Mouse (Mus musculus): ENCODE data around the gene Ptprm. TPM values are rescaled to one million over a fixed set of nuclear protein-coding genes. Genes with fewer than 3 reads are reported as not detected.

Ptprm gene
- polyA plus RNA-seq, 1 experiment from 2014 or later, result 12.6 TPM

DNA sequence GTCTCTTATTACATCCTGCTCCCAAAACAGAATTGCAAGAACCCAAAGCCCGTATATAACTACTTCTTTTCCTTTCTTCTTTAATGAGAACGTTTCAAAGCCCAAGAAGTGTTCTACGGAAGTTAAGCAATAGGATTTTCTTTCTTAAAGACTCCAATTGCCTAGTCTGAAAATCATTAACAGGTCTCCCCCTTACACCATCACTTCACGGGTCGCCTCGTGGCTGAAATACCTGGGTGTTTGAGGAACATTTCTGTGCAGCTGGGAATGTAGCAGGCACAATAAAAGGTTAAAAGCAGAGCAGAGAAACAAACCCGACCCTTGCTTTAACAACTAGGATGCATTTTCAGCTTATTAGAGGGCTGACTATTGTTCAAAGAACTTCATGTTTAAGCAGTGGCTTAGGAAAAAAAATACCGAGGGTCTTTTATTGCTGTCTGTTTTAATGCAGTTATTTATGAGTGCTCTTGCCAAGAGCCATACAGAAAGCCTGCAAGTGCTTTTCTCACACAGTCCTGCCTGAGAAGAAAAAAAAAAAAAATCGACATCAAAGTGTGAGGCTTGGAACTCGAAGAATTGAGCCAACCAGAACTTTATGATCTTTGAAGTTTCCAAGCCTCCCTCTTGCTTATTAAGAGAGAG lies 657.6 kb downstream of the Ptprm start:
- Histone ChIP-seq H3K4me1 (replicated peaks) (peaks cover 57% of the 10 kb centered on the region), H3K9me3 (no peaks in the 10 kb centered on the region), H3K27me3 (0 out of 2 replicates have a peak, but pooled peaks cover 5% of the 10 kb centered on the region), H3K4me3 (replicated peaks) (no peak overlapping the region), H3K4me2 (peak overlapping the region; percentile 40), H3K27ac (peak overlapping the region; percentile 85), H3K36me3 (no peaks in the 10 kb centered on the region), H3K9ac (replicated peaks) (no peak overlapping the region)
- no peak for ATAC-seq (ENCODE audit: insufficient number of reproducible peaks, insufficient read depth, low FRiP score, low TSS enrichment, low read depth)
- WGBS, result 5% methylated on average over 10 of the region's 10 CpGs

DNA sequence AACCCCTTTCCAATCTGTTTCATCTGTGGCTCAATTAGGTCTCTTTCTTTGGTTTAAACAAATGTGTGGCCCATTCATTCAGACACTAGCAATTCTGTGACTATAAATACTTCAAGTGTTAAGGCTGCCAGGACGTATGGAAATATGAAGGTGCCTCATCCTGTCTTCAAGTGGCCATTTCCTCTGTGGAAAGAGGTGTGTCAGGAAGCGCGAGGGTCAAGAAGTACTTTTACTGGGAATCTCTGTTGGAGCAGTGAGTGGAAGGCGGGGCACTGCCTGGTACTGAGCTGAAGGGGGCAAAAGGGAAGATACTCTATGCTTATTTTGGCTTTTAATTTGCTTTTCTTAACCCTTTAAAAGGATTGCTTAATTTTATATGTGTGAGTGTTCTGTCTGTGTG lies 659.9 kb downstream of the Ptprm start:
- Histone ChIP-seq H3K9me3 (no peaks in the 10 kb centered on the region), H3K4me1 (replicated peaks) (peaks cover 54% of the 10 kb centered on the region), H3K4me2 (no peak overlapping the region), H3K27ac (no peak overlapping the region; the same call in 1 of the 2 replicates), H3K36me3 (no peaks in the 10 kb centered on the region), H3K27me3 (0 out of 2 replicates have a peak, but pooled peaks cover 5% of the 10 kb centered on the region), H3K4me3 (replicated peaks) (no peak overlapping the region), H3K9ac (replicated peaks) (no peak overlapping the region)
- WGBS, result 43% methylated on average over 4 of the region's 4 CpGs
- no peak for ATAC-seq (ENCODE audit: insufficient number of reproducible peaks, insufficient read depth, low FRiP score, low TSS enrichment, low read depth)

DNA sequence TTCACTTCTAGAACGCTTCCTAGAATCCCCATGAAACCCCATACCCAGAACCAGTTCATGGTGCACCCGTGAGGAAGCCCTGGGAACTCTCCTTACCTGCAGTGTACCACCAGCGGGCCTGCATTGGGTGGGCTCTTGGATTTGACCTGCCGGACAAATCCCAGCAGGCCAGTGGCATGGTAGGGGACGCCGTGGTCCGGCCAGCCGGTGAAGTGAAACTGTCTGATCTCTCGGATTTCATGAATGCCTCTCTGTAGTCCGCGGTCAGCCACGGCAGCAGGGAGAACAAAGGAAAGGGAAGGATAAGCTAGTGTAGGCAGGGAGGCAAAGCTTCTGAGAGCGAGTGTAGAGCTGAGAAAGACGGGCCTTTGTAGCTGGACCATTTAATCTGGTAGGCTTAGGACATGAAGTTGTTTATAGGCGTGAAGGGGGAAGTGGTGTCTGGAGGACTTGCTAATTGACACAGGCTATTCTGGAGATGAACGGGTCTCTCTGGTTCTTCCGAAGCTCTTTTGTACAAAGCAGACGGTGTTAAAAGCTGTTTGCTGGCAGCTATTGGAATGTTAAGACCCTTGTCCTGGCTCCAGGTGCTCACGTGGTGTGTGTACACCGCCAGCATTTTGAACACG lies 660.5 kb downstream of the Ptprm start:
- H3K27me3 ChIP-seq, result 0 out of 2 replicates have a peak, but pooled peaks cover 5% of the 10 kb centered on the region
- no peaks in the 10 kb centered on the region for H3K36me3 ChIP-seq
- no peaks in the 10 kb centered on the region for H3K9me3 ChIP-seq
- 32% methylated on average over 21 of the region's 21 CpGs for WGBS
- H3K4me2 ChIP-seq, result peak overlapping the region; percentile 30
- H3K27ac ChIP-seq, result no peak overlapping the region; the same call in 1 of the 2 replicates
- no peak overlapping the region for H3K4me3 ChIP-seq (replicated peaks)
- peak; percentile 38; the same call in 1 of the 2 replicates for ATAC-seq (ENCODE audit: insufficient number of reproducible peaks, insufficient read depth, low FRiP score, low TSS enrichment, low read depth)
- peaks cover 54% of the 10 kb centered on the region for H3K4me1 ChIP-seq (replicated peaks)
- H3K9ac ChIP-seq (replicated peaks), result 0 out of 2 replicates have a peak overlapping the region, but pooled peaks have one; percentile 38

DNA sequence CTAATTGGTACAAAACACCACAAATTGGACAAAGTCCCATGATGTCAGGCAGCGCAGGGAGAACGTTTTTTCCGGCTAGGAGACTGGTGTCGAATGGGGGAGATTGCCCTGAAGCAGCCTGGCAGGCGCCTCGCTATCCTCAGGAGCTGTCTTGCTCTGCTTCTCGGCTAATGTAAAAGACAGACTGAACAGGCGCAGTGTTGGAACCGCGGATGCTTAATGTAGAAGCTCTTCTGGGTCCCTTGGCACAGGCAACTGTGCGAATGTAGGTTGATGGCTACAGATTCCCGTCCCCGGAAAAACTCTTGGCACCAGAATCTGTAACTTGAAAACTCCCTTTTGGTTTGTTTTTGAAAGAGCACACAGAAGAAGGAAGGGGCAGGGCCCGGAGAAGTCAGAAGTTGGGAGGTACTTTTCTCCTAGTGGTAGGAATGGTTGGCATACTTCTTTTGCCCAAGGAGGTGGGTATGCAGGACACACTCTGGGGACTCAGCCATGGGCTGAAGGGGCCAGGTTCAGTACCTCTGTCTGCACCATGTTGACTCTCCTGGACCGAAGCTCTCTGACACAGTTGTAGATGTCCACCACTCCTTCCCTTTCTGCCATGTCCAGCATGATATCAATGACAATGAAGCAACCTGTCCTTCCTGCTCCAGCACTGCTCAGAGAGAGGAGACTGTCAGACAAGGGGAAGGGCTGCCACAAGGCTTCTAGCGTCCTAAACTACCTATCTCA lies 661.1 kb downstream of the Ptprm start:
- Histone ChIP-seq H3K4me3 (replicated peaks) (no peak overlapping the region), H3K36me3 (no peaks in the 10 kb centered on the region), H3K27ac (no peak overlapping the region), H3K4me1 (replicated peaks) (peaks cover 54% of the 10 kb centered on the region), H3K4me2 (peak overlapping the region; percentile 30; the same call in 1 of the 2 replicates), H3K9me3 (no peaks in the 10 kb centered on the region), H3K27me3 (0 out of 2 replicates have a peak, but pooled peaks cover 5% of the 10 kb centered on the region), H3K9ac (replicated peaks) (no peak overlapping the region)
- ATAC-seq (ENCODE audit: insufficient number of reproducible peaks, insufficient read depth, low FRiP score, low TSS enrichment, low read depth), result no peak
- WGBS, result 88% methylated on average over 16 of the region's 16 CpGs

DNA sequence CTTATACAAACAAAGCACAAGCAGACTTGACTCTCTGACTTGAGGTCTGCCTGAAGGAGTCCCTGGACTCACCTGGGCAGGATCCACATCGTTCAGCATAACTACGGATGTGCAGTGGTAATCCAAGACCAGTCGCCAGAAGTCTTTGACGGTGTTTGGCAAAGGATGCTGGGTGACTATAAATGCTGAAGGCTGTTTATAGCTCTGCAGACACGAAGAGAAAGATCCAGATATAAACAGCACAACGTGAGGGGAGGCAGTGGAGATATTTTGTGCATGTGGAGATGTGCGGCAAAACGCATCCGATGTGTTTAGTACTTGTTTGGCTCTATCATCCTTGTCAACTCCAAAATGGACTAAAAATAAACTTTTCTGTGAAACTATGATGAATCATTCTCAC lies 666.1 kb downstream of the Ptprm start:
- Histone ChIP-seq H3K36me3 (no peaks in the 10 kb centered on the region), H3K9me3 (no peaks in the 10 kb centered on the region), H3K9ac (replicated peaks) (no peak overlapping the region), H3K27me3 (0 out of 2 replicates have a peak, but pooled peaks cover 3% of the 10 kb centered on the region), H3K4me1 (replicated peaks) (peaks cover 20% of the 10 kb centered on the region), H3K4me3 (replicated peaks) (no peak overlapping the region), H3K27ac (no peak overlapping the region), H3K4me2 (no peak overlapping the region)
- ATAC-seq (ENCODE audit: insufficient number of reproducible peaks, insufficient read depth, low FRiP score, low TSS enrichment, low read depth), result no peak
- 80% methylated on average over 9 of the region's 9 CpGs for WGBS

DNA sequence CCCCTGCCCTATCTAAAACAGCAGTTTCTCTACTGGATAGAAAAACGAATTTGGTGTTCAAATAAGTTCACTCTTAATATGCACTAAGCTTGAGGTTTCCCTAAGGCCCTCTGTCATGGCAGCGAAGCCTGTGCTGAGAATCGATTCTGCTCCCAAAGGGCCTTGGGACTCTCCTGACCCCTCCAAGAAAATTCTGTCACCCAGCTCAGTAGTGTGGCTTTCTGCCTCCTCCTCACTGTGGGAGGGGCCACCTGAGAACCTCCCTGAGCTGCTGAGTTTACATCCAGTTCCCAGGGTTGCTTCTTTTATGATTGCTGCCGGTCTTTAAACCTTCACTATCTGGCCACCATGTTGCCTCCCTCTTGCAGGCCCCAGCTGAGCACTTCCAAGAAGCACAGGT lies 666.7 kb downstream of the Ptprm start:
- no peak overlapping the region for H3K4me3 ChIP-seq (replicated peaks)
- peaks cover 21% of the 10 kb centered on the region for H3K4me1 ChIP-seq (replicated peaks)
- no peaks in the 10 kb centered on the region for H3K36me3 ChIP-seq
- 75% methylated on average over 4 of the region's 4 CpGs for WGBS
- no peak overlapping the region for H3K4me2 ChIP-seq
- no peak overlapping the region for H3K27ac ChIP-seq
- 0 out of 2 replicates have a peak, but pooled peaks cover 3% of the 10 kb centered on the region for H3K27me3 ChIP-seq
- H3K9me3 ChIP-seq, result no peaks in the 10 kb centered on the region
- no peak for ATAC-seq (ENCODE audit: insufficient number of reproducible peaks, insufficient read depth, low FRiP score, low TSS enrichment, low read depth)
- no peak overlapping the region for H3K9ac ChIP-seq (replicated peaks)

DNA sequence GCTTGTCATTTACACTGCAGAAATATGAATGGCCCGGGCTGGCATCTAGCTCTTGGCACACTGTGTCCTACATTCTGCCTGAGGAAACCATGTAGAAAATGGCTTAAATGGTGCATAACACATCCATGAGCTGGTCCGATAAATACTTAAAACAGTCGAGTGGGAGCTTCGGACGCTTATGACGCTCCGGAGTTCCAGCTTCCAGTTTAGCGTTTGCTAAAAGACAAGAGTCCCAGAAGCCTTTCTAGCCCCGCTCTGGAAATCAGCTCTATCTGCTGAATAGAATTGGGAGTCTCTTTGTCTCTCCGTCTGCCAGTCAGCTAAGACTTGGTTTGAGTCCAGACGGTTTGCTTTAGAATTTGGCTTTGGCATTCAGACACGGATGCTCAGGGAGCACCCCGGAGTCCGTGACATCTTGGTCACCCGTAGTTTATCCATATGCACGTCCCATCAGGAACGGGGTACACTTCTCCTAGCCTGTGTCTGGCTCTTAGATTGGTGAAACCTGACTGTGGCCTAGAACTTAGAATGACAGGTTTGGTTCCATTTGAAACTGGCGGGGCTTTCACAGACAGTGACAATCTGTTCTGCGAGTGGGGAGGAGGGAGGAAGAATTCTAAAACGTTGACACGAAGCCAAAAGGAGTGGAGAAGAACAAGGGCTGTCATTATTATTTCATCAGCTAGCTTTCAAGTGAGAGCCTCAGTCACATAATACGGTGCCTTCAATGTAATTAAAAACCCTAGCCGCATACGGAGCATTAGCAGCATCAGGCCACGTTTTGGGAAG lies 667.4 kb downstream of the Ptprm start:
- no peak overlapping the region for H3K4me3 ChIP-seq (replicated peaks)
- no peak for ATAC-seq (ENCODE audit: insufficient number of reproducible peaks, insufficient read depth, low FRiP score, low TSS enrichment, low read depth)
- H3K36me3 ChIP-seq, result no peaks in the 10 kb centered on the region
- WGBS, result 89% methylated on average over 25 of the region's 25 CpGs
- H3K9me3 ChIP-seq, result no peaks in the 10 kb centered on the region
- peaks cover 23% of the 10 kb centered on the region for H3K4me1 ChIP-seq (replicated peaks)
- H3K9ac ChIP-seq (replicated peaks), result no peak overlapping the region
- 0 out of 2 replicates have a peak, but pooled peaks cover 3% of the 10 kb centered on the region for H3K27me3 ChIP-seq
- no peak overlapping the region for H3K4me2 ChIP-seq
- no peak overlapping the region for H3K27ac ChIP-seq

DNA sequence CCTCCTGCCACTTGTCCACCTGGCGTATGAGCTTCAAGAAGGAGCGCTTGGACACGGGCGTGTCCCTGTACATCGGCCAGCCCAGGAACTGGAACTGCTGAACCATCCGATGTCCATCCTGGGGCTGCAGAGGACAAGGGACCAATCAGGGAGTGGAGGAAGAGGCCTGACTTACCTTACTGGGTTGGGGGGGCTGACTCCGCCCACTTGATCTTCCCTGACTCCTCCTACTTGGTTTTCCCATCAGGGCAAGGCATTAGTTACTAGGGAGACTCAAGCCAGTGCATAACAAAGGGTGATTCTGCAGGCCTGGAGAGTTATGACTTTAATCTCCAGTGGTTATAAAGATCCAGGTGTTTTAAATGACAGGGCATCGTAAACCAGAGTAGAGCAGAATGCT lies 670.8 kb downstream of the Ptprm start:
- peak; percentile 54; the same call in 1 of the 2 replicates for ATAC-seq (ENCODE audit: insufficient number of reproducible peaks, insufficient read depth, low FRiP score, low TSS enrichment, low read depth)
- WGBS, result 57% methylated on average over 8 of the region's 8 CpGs
- no peak overlapping the region for H3K27ac ChIP-seq
- H3K27me3 ChIP-seq, result peaks cover 8% of the 10 kb centered on the region; the same call in 1 of the 2 replicates
- peaks cover 23% of the 10 kb centered on the region for H3K4me1 ChIP-seq (replicated peaks)
- no peak overlapping the region for H3K4me3 ChIP-seq (replicated peaks)
- H3K9me3 ChIP-seq, result no peaks in the 10 kb centered on the region
- no peak overlapping the region for H3K9ac ChIP-seq (replicated peaks)
- no peak overlapping the region for H3K4me2 ChIP-seq
- H3K36me3 ChIP-seq, result no peaks in the 10 kb centered on the region

DNA sequence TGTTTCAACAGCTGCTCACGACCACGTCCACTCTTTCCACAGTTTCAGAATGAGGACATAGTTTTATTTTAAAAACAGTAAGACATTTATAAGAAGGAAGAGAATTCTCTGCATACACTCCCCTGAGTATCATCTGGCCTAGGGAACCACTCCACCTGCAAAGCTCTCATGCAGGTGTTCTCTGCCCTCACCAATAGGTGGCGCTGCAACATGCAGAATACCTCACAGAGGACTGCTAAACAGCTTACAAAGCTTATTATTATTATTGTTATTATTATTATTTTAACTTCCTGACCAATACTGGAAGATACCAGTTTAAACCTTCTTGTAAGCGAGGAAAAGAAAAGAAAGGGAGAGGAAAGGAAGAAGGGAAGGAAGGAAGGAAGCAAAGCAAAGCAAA lies 673.6 kb downstream of the Ptprm start:
- Histone ChIP-seq H3K27me3 (peaks cover 8% of the 10 kb centered on the region; the same call in 1 of the 2 replicates), H3K4me2 (no peak overlapping the region), H3K4me1 (replicated peaks) (peaks cover 23% of the 10 kb centered on the region), H3K27ac (no peak overlapping the region), H3K36me3 (no peaks in the 10 kb centered on the region), H3K4me3 (replicated peaks) (no peak overlapping the region), H3K9ac (replicated peaks) (no peak overlapping the region), H3K9me3 (no peaks in the 10 kb centered on the region)
- no peak for ATAC-seq (ENCODE audit: insufficient number of reproducible peaks, insufficient read depth, low FRiP score, low TSS enrichment, low read depth)
- 19% methylated on average over 4 of the region's 4 CpGs for WGBS

DNA sequence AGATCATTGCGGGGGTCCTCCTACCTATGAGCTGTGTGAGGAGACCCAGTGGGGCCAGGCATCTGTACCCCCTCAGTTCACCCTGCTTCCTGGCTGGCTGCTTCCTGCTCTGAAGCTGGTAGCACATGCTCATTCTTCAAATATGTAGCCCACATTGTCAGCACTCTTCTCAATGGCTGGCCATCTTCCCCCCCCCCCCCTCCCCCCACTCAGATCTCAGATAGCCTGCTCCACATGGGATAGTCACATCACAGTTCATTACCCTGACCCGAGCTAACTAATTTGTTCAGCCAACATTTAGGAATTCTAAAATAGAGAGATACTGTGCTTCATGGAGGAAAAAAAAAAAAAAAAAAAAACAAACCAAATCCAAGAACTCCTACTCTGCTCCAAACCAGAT lies 679.6 kb downstream of the Ptprm start:
- WGBS, result 81% methylated on average over 2 of the region's 2 CpGs
- Histone ChIP-seq H3K9me3 (no peaks in the 10 kb centered on the region), H3K36me3 (no peaks in the 10 kb centered on the region), H3K9ac (replicated peaks) (no peak overlapping the region), H3K27ac (no peak overlapping the region), H3K27me3 (no peaks in the 10 kb centered on the region; the same call in 1 of the 2 replicates), H3K4me1 (replicated peaks) (0 out of 2 replicates have a peak, but pooled peaks cover 2% of the 10 kb centered on the region), H3K4me2 (no peak overlapping the region), H3K4me3 (replicated peaks) (no peak overlapping the region)
- ATAC-seq (ENCODE audit: insufficient number of reproducible peaks, insufficient read depth, low FRiP score, low TSS enrichment, low read depth), result no peak

All from limb, embryonic 12.5 days (tissue).